Mouse (Mus musculus) heart, embryonic 15.5 days (tissue): ENCODE measurements around the gene Pgpep1l. TPM values are rescaled to one million over a fixed set of nuclear protein-coding genes. Genes with fewer than 3 reads are reported as not detected.
A peak's percentile ranks its signal among the peaks of the same experiment; 100 is the strongest.

Experiments
- ATAC-seq: fragments of 200-750 bp; cut with Nextera tagmentation; replicated peaks from 2 replicates; pipeline ENCODE4 v1.8.0; 2017; ENCODE audit warnings: low read depth, moderate TSS enrichment; ENCODE audit not compliant: insufficient number of reproducible peaks, insufficient read depth, low FRiP score
- H3K27ac ChIP-seq: fragments of 300-500 bp; sonication (generic); 2 replicates; pipeline ENCODE4 v1.5.1; 2015; ENCODE audit warnings: mild to moderate bottlenecking, inconsistent platforms
- H3K27me3 ChIP-seq: fragments of 300-500 bp; sonication (generic); 2 replicates; pipeline ENCODE4 v1.6.1; 2015; ENCODE audit warnings: inconsistent platforms
- H3K36me3 ChIP-seq: fragments of 300-500 bp; sonication (generic); 2 replicates; pipeline ENCODE4 v1.6.1; 2015; ENCODE audit warnings: mild to moderate bottlenecking, inconsistent platforms
- H3K4me1 ChIP-seq: fragments of 300-500 bp; sonication (generic); replicated peaks from 2 replicates; pipeline ENCODE4 v1.6.1; 2015; ENCODE audit warnings: inconsistent platforms
- H3K4me2 ChIP-seq: fragments of 300-500 bp; sonication (generic); 2 replicates; pipeline ENCODE4 v1.6.1; 2015; ENCODE audit warnings: inconsistent platforms, mild to moderate bottlenecking, moderate library complexity
- H3K4me3 ChIP-seq: fragments of 300-500 bp; sonication (generic); 2 replicates; pipeline ENCODE4 v1.5.1; 2015; ENCODE audit warnings: mild to moderate bottlenecking, inconsistent platforms
- H3K9ac ChIP-seq: fragments of 300-500 bp; sonication (generic); 2 replicates; pipeline ENCODE4 v1.6.1; 2015; ENCODE audit warnings: mild to moderate bottlenecking, inconsistent platforms
- H3K9me3 ChIP-seq: fragments of 300-500 bp; sonication (generic); replicated peaks from 2 replicates; pipeline ENCODE4 v1.6.1; 2016; ENCODE audit warnings: inconsistent platforms
- WGBS: fragments of 180-500 bp; shearing (Covaris S2); methylation state at CpG from one replicate; pipeline ENCODE4 v1.1.7; 2015; ENCODE audit warnings: mixed read lengths; 5-methylcytosine and 5-hydroxymethylcytosine counted together
- polyA plus RNA-seq: library from polyadenylated mRNA; unstranded; fragments of >200 nt; fragmentation: Nextera tagmentation; extraction: Ambion mirVana; gene quantifications from 2 replicates; pipeline ENCODE4 v1.2.1, GENCODE M21; 2015

Gene Pgpep1l
- polyA plus RNA-seq, 1 experiment from 2014 or later = 0.25 TPM

GRCm38 (mm10) chr7:68274951-68275350 is 10.9 kb upstream of the Pgpep1l start:
- Histone ChIP-seq H3K9me3 (no peaks in the 10 kb centered on the region), H3K27ac (no peak overlapping the region; the same call in 1 of the 2 replicates), H3K4me1 (peaks cover 18% of the 10 kb centered on the region), H3K9ac (no peak overlapping the region), H3K27me3 (peaks cover 10% of the 10 kb centered on the region; the same call in 1 of the 2 replicates), H3K4me3 (no peak overlapping the region), H3K36me3 (no peaks in the 10 kb centered on the region), H3K4me2 (no peak overlapping the region)
- ATAC-seq = no peak
- WGBS = 67% methylated on average over 9 of the region's 9 CpGs

DNA sequence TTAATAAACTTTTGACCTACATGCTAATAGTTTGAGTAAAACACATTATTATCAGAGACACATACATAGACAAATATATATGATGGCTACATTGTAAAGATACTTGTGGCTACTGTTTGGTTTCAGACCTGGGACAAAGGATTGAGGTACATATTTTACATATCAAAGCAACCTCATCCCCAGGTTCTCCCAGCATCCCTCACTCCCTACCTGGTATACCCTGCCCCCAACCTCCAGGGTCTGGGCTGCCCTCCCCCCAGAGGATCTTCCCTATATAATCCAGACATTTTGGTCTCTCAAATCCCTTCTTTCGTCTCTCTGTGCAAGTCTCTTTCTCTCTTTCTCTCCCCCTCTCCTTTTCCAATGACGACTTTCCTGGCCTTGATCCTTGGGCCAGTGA is 10.2 kb upstream of the Pgpep1l start:
- H3K27ac ChIP-seq = no peak overlapping the region
- peaks cover 18% of the 10 kb centered on the region for H3K4me1 ChIP-seq
- H3K9ac ChIP-seq = no peak overlapping the region
- no peaks in the 10 kb centered on the region for H3K9me3 ChIP-seq
- H3K36me3 ChIP-seq = no peaks in the 10 kb centered on the region
- H3K4me2 ChIP-seq = no peak overlapping the region
- H3K27me3 ChIP-seq = peaks cover 10% of the 10 kb centered on the region; the same call in 1 of the 2 replicates
- ATAC-seq = no peak
- H3K4me3 ChIP-seq = no peak overlapping the region
- WGBS = 77% methylated on average over 2 of the region's 2 CpGs

DNA sequence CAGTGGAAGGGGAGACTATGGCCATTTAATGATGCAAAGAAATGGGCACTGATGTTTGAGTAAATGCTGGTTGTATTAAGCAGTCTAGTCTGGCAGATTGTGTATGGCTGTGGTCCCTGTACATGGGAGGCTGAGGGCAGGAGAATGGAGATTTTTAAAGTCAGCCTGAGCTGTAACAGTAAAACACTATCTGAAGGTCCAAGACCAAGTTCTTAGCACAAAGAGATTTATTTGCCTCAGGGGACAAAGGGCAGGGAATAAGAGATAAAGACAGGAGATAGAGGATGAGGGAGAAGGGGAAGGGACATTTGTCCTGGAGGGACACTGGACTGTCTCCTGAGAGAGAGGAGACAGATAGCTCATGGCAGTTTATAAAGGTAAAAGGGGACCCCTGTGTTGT is 9.5 kb upstream of the Pgpep1l start, which contains the start of gene Fam169b:
Gene Fam169b (plus strand): TSS at position 325 of the 400 bp plus-strand sequence.
- Histone ChIP-seq H3K27ac (no peak within 1 kb of the TSS; the same call in 1 of the 2 replicates), H3K4me2 (no peak within 1 kb of the TSS), H3K36me3 (no peaks in the 10 kb centered on the region), H3K4me1 (peaks cover 18% of the 10 kb centered on the region), H3K9ac (no peak within 1 kb of the TSS), H3K4me3 (no peak within 1 kb of the TSS), H3K9me3 (no peaks in the 10 kb centered on the region), H3K27me3 (peaks cover 10% of the 10 kb centered on the region; the same call in 1 of the 2 replicates)
- ATAC-seq = no peak

DNA sequence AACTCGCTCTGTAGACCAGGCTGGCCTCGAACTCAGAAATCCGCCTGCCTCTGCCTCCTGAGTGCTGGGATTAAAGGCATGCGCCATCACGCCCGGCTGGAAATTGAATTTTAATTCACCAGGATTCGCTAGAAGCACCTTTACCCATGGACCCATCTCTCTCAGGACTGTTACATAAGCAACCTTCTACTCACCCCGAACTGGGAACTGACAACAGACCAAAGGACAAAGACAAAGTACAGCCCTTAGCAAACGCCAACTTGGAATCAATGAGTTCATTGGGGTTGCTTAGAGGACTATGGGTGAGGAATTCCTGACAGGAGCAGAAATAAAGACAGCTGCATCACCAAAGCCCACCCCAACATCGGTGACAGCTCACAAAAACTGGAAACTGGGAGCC is 8.6 kb upstream of the Pgpep1l start:
- Histone ChIP-seq H3K36me3 (no peaks in the 10 kb centered on the region), H3K27me3 (peaks cover 10% of the 10 kb centered on the region; the same call in 1 of the 2 replicates), H3K4me3 (no peak overlapping the region), H3K4me1 (peaks cover 18% of the 10 kb centered on the region), H3K9ac (no peak overlapping the region), H3K27ac (no peak overlapping the region), H3K4me2 (no peak overlapping the region), H3K9me3 (no peaks in the 10 kb centered on the region)
- WGBS = 84% methylated on average over 10 of the region's 10 CpGs
- no peak for ATAC-seq

GRCm38 (mm10) chr7:68271816-68272215 is 7.8 kb upstream of the Pgpep1l start:
- no peak overlapping the region for H3K9ac ChIP-seq
- peaks cover 18% of the 10 kb centered on the region for H3K4me1 ChIP-seq
- WGBS = 89% methylated on average over 6 of the region's 6 CpGs
- H3K36me3 ChIP-seq = no peaks in the 10 kb centered on the region
- no peak overlapping the region for H3K4me3 ChIP-seq
- no peak overlapping the region for H3K4me2 ChIP-seq
- H3K27ac ChIP-seq = no peak overlapping the region
- H3K27me3 ChIP-seq = peaks cover 10% of the 10 kb centered on the region; the same call in 1 of the 2 replicates
- no peak for ATAC-seq
- no peaks in the 10 kb centered on the region for H3K9me3 ChIP-seq

- Histone ChIP-seq H3K27me3 (peaks cover 6% of the 10 kb centered on the region; the same call in 1 of the 2 replicates), H3K27ac (no peak overlapping the region), H3K4me3 (no peak overlapping the region), H3K9me3 (no peaks in the 10 kb centered on the region), H3K4me1 (peaks cover 7% of the 10 kb centered on the region; the same call in 1 of the 2 replicates), H3K4me2 (no peak overlapping the region), H3K9ac (no peak overlapping the region), H3K36me3 (no peaks in the 10 kb centered on the region)
- ATAC-seq = no peak
- 32% methylated on average over 4 of the region's 4 CpGs for WGBS
These were observed 6.5 kb upstream of the Pgpep1l start for GRCm38 (mm10) chr7:68270551-68270950.

DNA sequence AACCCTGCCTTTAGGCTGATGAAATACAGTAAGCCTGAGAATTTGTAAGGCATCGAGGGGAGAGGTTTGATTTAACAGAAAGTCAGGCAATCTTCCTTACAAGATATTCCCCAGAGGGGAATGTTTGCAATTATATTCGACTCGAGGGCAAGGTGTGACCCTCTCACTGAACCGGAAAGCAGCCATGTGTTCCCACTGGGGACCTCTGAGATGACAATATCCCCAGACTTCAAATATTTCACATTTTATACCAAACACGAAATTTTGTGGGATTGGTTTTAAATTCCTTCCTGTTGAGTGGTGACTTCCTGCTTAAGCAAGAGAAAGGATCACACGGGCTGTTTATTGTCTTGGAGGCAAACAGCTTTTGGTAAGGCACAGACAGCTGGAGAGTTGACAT is 2.7 kb upstream of the Pgpep1l start:
- ATAC-seq = no peak
- no peak overlapping the region for H3K4me2 ChIP-seq
- no peaks in the 10 kb centered on the region for H3K9me3 ChIP-seq
- WGBS = 35% methylated on average over 6 of the region's 6 CpGs
- no peak overlapping the region for H3K4me3 ChIP-seq
- peaks cover 3% of the 10 kb centered on the region; the same call in 1 of the 2 replicates for H3K27me3 ChIP-seq
- H3K36me3 ChIP-seq = no peaks in the 10 kb centered on the region
- no peak overlapping the region for H3K9ac ChIP-seq
- H3K4me1 ChIP-seq = peaks cover 25% of the 10 kb centered on the region
- no peak overlapping the region for H3K27ac ChIP-seq

GRCm38 (mm10) chr7:68265391-68265790 is 1.4 kb upstream of the Pgpep1l start:
- ATAC-seq = no peak
- peaks cover 22% of the 10 kb centered on the region for H3K4me1 ChIP-seq

GRCm38 (mm10) chr7:68264531-68264930 is 498 bp upstream of the Pgpep1l start:
- Histone ChIP-seq H3K9me3 (no peaks in the 10 kb centered on the region), H3K27ac (no peak overlapping the region; the same call in 1 of the 2 replicates), H3K9ac (no peak overlapping the region; the same call in 1 of the 2 replicates), H3K4me3 (peak overlapping the region; percentile 49), H3K4me2 (peak overlapping the region; percentile 84), H3K36me3 (no peaks in the 10 kb centered on the region), H3K27me3 (peaks cover 3% of the 10 kb centered on the region; the same call in 1 of the 2 replicates), H3K4me1 (peaks cover 20% of the 10 kb centered on the region)
- no peak for ATAC-seq
- WGBS = 9% methylated on average over 14 of the region's 14 CpGs

More at GRCm38 (mm10) chr7:68265391-68265790, 1.4 kb upstream of the Pgpep1l start:
- H3K27ac ChIP-seq = no peak overlapping the region
- no peaks in the 10 kb centered on the region for H3K36me3 ChIP-seq
- no peaks in the 10 kb centered on the region for H3K9me3 ChIP-seq
- 45% methylated on average over 7 of the region's 7 CpGs for WGBS
- no peak overlapping the region for H3K9ac ChIP-seq
- H3K4me3 ChIP-seq = no peak overlapping the region
- no peak overlapping the region for H3K4me2 ChIP-seq
- H3K27me3 ChIP-seq = peaks cover 3% of the 10 kb centered on the region; the same call in 1 of the 2 replicates

GRCm38 (mm10) chr7:68263346-68264027 is 546 bp downstream of the Pgpep1l start:
- peaks cover 28% of the 10 kb centered on the region for H3K4me1 ChIP-seq
- 46% methylated on average over 8 of the region's 8 CpGs for WGBS
- ATAC-seq = peak; percentile 11; the same call in 1 of the 2 replicates
- no peaks in the 10 kb centered on the region for H3K36me3 ChIP-seq
- H3K9me3 ChIP-seq = no peaks in the 10 kb centered on the region
- peaks cover 3% of the 10 kb centered on the region; the same call in 1 of the 2 replicates for H3K27me3 ChIP-seq
- H3K9ac ChIP-seq = peak overlapping the region; percentile 37; the same call in 1 of the 2 replicates
- H3K4me3 ChIP-seq = peak overlapping the region; percentile 49
- H3K4me2 ChIP-seq = peak overlapping the region; percentile 84
- peak overlapping the region; percentile 12; the same call in 1 of the 2 replicates for H3K27ac ChIP-seq

GRCm38 (mm10) chr7:68262612-68263200 is 1.3 kb downstream of the Pgpep1l start:
- Histone ChIP-seq H3K4me1 (peaks cover 34% of the 10 kb centered on the region), H3K4me3 (no peak overlapping the region), H3K9me3 (no peaks in the 10 kb centered on the region), H3K27ac (peak overlapping the region; percentile 23; the same call in 1 of the 2 replicates), H3K9ac (no peak overlapping the region), H3K36me3 (no peaks in the 10 kb centered on the region), H3K4me2 (no peak overlapping the region), H3K27me3 (peaks cover 3% of the 10 kb centered on the region; the same call in 1 of the 2 replicates)
- ATAC-seq = no peak
- WGBS = 60% methylated on average over 8 of the region's 8 CpGs
